Mouse (Mus musculus): ENCODE measurements around the gene Ube2cbp. TPM values are rescaled to one million over a fixed set of nuclear protein-coding genes. Genes with fewer than 3 reads are reported as not detected.

Gene Ube2cbp
- polyA plus RNA-seq, 1 experiment from 2014 or later = 6.5 TPM

GRCm38 (mm10) chr9:86369208-86369607 lies 95.5 kb downstream of the Ube2cbp start:
- WGBS = 81% methylated on average over 4 of the region's 4 CpGs
- Histone ChIP-seq H3K27me3 (ENCODE audit: control insufficient read depth, insufficient read depth, low read length) (no peaks in the 10 kb centered on the region), H3K4me3 (ENCODE audit: low read depth, low read length) (no peak overlapping the region), H3K9ac (ENCODE audit: low read length) (no peak overlapping the region), H3K27ac (ENCODE audit: low read depth, low read length) (no peak overlapping the region), H3K4me2 (ENCODE audit: low read depth, low read length, severe bottlenecking) (no peak overlapping the region), H3K36me3 (ENCODE audit: control insufficient read depth, insufficient read depth, low read length) (no peaks in the 10 kb centered on the region), H3K4me1 (replicated peaks; ENCODE audit: control insufficient read depth, insufficient read depth, low read length) (no peaks in the 10 kb centered on the region), H3K9me3 (ENCODE audit: control insufficient read depth, low read length) (no peaks in the 10 kb centered on the region)
- ATAC-seq (replicated peaks; ENCODE audit: low FRiP score) (no peak), DNase-seq (ENCODE audit: low spot score) (no peak)

GRCm38 (mm10) chr9:86360536-86360935 lies 104.2 kb downstream of the Ube2cbp start:
- Histone ChIP-seq H3K27me3 (ENCODE audit: control insufficient read depth, insufficient read depth, low read length) (no peaks in the 10 kb centered on the region), H3K4me2 (ENCODE audit: low read depth, low read length, severe bottlenecking) (no peak overlapping the region), H3K27ac (ENCODE audit: low read depth, low read length) (no peak overlapping the region), H3K4me1 (replicated peaks; ENCODE audit: control insufficient read depth, insufficient read depth, low read length) (no peaks in the 10 kb centered on the region), H3K9ac (ENCODE audit: low read length) (no peak overlapping the region), H3K4me3 (ENCODE audit: low read depth, low read length) (no peak overlapping the region), H3K9me3 (ENCODE audit: control insufficient read depth, low read length) (no peaks in the 10 kb centered on the region), H3K36me3 (ENCODE audit: control insufficient read depth, insufficient read depth, low read length) (no peaks in the 10 kb centered on the region)
- 88% methylated on average over 9 of the region's 9 CpGs for WGBS
- no peak for DNase-seq (ENCODE audit: low spot score)
- ATAC-seq (replicated peaks; ENCODE audit: low FRiP score) = no peak

DNA sequence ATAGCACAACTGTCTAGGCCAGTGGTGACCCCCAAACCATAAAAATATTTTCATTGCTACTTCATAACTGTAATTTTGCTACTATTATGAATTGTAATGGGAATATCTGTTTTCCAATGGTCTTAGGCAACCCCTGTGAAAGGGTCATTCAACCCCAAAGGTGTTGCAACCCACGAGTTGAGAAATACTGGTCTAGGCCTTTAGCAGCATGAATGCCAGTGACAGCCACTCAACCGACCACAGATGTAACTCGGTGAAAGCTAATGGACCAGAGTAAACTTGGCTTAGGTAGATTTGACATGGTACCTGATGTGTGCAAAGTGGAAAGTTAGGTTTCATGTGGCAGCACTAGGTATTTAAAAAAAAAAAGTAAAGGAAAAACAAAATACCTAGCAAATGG lies 108.9 kb downstream of the Ube2cbp start:
- no peaks in the 10 kb centered on the region for H3K36me3 ChIP-seq (ENCODE audit: control insufficient read depth, insufficient read depth, low read length)
- H3K4me1 ChIP-seq (replicated peaks; ENCODE audit: control insufficient read depth, insufficient read depth, low read length) = no peaks in the 10 kb centered on the region
- no peak for ATAC-seq (replicated peaks; ENCODE audit: low FRiP score)
- H3K4me2 ChIP-seq (ENCODE audit: low read depth, low read length, severe bottlenecking) = no peak overlapping the region
- H3K27me3 ChIP-seq (ENCODE audit: control insufficient read depth, insufficient read depth, low read length) = no peaks in the 10 kb centered on the region
- H3K27ac ChIP-seq (ENCODE audit: low read depth, low read length) = no peak overlapping the region
- H3K4me3 ChIP-seq (ENCODE audit: low read depth, low read length) = no peak overlapping the region
- 77% methylated on average over 3 of the region's 3 CpGs for WGBS
- no peak for DNase-seq (ENCODE audit: low spot score)
- H3K9ac ChIP-seq (ENCODE audit: low read length) = no peak overlapping the region
- no peaks in the 10 kb centered on the region for H3K9me3 ChIP-seq (ENCODE audit: control insufficient read depth, low read length)

DNA sequence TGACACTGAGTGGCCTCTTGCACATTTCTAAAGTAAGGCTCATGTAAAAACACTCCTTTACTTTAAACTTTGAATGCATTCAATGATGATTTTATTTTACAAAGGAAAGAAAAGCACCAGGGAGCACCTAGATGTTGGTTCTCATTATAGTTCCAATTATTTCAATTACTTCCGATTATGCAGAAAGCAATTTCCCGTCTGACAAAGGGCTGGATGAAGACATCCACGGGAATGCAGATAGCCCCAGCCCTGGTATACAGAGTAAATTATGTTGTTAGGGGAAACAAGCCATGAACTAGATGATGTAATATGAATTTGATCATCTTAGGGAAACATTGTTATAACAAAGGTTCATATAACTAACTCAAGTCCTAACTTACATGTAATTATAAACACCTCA lies 113.3 kb downstream of the Ube2cbp start:
- 58% methylated on average over 3 of the region's 3 CpGs for WGBS
- H3K36me3 ChIP-seq (ENCODE audit: control insufficient read depth, insufficient read depth, low read length) = no peaks in the 10 kb centered on the region
- H3K27me3 ChIP-seq (ENCODE audit: control insufficient read depth, insufficient read depth, low read length) = no peaks in the 10 kb centered on the region
- H3K4me3 ChIP-seq (ENCODE audit: low read depth, low read length) = no peak overlapping the region
- no peak for DNase-seq (ENCODE audit: low spot score)
- no peak overlapping the region for H3K9ac ChIP-seq (ENCODE audit: low read length)
- no peaks in the 10 kb centered on the region for H3K4me1 ChIP-seq (replicated peaks; ENCODE audit: control insufficient read depth, insufficient read depth, low read length)
- no peak overlapping the region for H3K27ac ChIP-seq (ENCODE audit: low read depth, low read length)
- no peaks in the 10 kb centered on the region for H3K9me3 ChIP-seq (ENCODE audit: control insufficient read depth, low read length)
- ATAC-seq (replicated peaks; ENCODE audit: low FRiP score) = no peak
- H3K4me2 ChIP-seq (ENCODE audit: low read depth, low read length, severe bottlenecking) = no peak overlapping the region

DNA sequence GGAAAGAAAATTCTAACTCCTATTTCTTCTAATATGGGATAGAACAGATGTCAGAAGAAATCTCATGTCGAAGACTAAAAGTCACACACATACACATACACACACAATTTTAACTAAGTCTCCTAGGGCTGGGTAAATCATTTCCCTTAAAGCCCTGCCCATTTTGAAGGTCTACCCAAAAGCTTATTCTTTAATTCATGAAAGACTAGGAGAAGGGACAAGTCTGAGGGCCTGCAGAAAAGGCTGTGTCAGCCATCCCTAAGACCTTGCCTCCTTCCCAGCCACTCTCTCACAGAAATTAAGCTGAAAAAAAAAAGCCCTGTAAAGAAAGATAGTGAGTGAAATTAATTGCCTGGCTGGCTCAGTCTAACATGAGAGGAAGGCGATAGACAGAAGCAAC lies 128.0 kb downstream of the Ube2cbp start:
- DNase-seq (ENCODE audit: low spot score) (no peak), ATAC-seq (replicated peaks; ENCODE audit: low FRiP score) (no peak)
- no peak overlapping the region for H3K4me3 ChIP-seq (ENCODE audit: low read depth, low read length)
- H3K27ac ChIP-seq (ENCODE audit: low read depth, low read length) = no peak overlapping the region
- WGBS = 68% methylated on average over 2 of the region's 2 CpGs
- H3K27me3 ChIP-seq (ENCODE audit: control insufficient read depth, insufficient read depth, low read length) = no peaks in the 10 kb centered on the region
- H3K9ac ChIP-seq (ENCODE audit: low read length) = no peak overlapping the region
- H3K4me2 ChIP-seq (ENCODE audit: low read depth, low read length, severe bottlenecking) = no peak overlapping the region
- no peaks in the 10 kb centered on the region for H3K9me3 ChIP-seq (ENCODE audit: control insufficient read depth, low read length)
- no peaks in the 10 kb centered on the region for H3K36me3 ChIP-seq (ENCODE audit: control insufficient read depth, insufficient read depth, low read length)
- H3K4me1 ChIP-seq (replicated peaks; ENCODE audit: control insufficient read depth, insufficient read depth, low read length) = 0 out of 2 replicates have a peak, but pooled peaks cover 3% of the 10 kb centered on the region

DNA sequence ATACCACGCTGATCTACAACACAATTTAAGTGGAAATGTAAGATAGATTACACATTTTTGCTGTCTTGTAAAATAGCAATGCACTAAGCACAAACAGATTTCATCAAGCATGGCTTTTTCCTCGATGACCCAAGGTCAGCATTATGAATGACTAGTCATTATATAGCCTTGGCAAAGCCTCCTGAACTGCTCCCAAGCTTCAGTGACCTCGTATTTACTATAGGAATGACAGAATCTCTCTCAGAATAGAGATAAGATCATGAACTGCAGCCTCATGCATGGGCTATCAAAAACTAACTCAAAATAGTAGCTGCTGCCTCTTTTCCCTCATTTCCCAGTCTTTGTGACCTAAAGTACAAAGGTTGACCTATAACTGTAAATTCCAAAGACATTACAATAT lies 128.4 kb downstream of the Ube2cbp start:
- 0 out of 2 replicates have a peak, but pooled peaks cover 3% of the 10 kb centered on the region for H3K4me1 ChIP-seq (replicated peaks; ENCODE audit: control insufficient read depth, insufficient read depth, low read length)
- no peaks in the 10 kb centered on the region for H3K36me3 ChIP-seq (ENCODE audit: control insufficient read depth, insufficient read depth, low read length)
- no peaks in the 10 kb centered on the region for H3K9me3 ChIP-seq (ENCODE audit: control insufficient read depth, low read length)
- 74% methylated on average over 3 of the region's 3 CpGs for WGBS
- no peak overlapping the region for H3K9ac ChIP-seq (ENCODE audit: low read length)
- DNase-seq (ENCODE audit: low spot score) (no peak), ATAC-seq (replicated peaks; ENCODE audit: low FRiP score) (no peak)
- H3K27ac ChIP-seq (ENCODE audit: low read depth, low read length) = no peak overlapping the region
- no peak overlapping the region for H3K4me3 ChIP-seq (ENCODE audit: low read depth, low read length)
- no peak overlapping the region for H3K4me2 ChIP-seq (ENCODE audit: low read depth, low read length, severe bottlenecking)
- no peaks in the 10 kb centered on the region for H3K27me3 ChIP-seq (ENCODE audit: control insufficient read depth, insufficient read depth, low read length)

DNA sequence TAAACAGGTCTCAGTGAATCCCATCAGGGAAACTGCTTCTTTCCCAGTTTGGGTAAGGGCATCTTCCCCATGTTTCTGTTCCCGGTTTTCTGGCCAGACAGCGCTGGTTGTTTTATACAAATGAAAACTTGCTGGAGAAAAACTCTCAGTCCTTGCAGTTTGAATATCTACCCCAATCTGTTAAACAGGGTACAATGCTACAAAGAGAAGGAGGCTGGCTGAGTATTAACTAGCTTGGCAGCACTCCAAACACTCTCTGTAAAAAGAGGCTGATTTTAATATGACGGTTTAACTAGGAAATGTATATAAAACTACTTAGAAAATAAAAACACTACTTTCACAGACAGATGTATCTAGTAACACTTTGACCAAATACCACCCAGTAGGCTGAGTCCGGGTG lies 129.2 kb downstream of the Ube2cbp start:
- Histone ChIP-seq H3K27me3 (ENCODE audit: control insufficient read depth, insufficient read depth, low read length) (no peaks in the 10 kb centered on the region), H3K9ac (ENCODE audit: low read length) (no peak overlapping the region), H3K36me3 (ENCODE audit: control insufficient read depth, insufficient read depth, low read length) (no peaks in the 10 kb centered on the region), H3K9me3 (ENCODE audit: control insufficient read depth, low read length) (no peaks in the 10 kb centered on the region), H3K27ac (ENCODE audit: low read depth, low read length) (no peak overlapping the region), H3K4me3 (ENCODE audit: low read depth, low read length) (no peak overlapping the region), H3K4me2 (ENCODE audit: low read depth, low read length, severe bottlenecking) (no peak overlapping the region), H3K4me1 (replicated peaks; ENCODE audit: control insufficient read depth, insufficient read depth, low read length) (peaks cover 3% of the 10 kb centered on the region; the same call in 1 of the 2 replicates)
- WGBS = 79% methylated on average over 4 of the region's 4 CpGs
- no peak for DNase-seq (ENCODE audit: low spot score)
- ATAC-seq (replicated peaks; ENCODE audit: low FRiP score) = no peak

DNA sequence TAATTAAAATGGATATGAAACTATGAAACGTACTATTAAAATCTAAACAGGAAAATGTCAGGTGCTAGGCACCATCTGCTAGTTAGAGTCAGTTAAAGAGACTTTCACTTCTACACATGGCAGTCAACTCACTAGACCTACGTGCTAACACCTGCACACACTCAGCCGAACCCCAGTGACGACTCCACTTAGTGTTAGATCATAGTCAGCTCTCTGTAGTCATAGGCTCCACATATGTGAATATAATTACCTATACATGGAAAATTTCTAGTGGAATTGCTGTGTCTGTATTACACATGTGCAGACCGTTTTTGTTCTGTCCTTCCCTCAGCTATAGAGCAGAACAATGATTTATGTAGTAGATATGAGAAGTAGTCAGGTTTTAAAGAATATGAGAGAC lies 130.4 kb downstream of the Ube2cbp start:
- WGBS = 93% methylated on average over 5 of the region's 5 CpGs
- ATAC-seq (replicated peaks; ENCODE audit: low FRiP score) (no peak), DNase-seq (ENCODE audit: low spot score) (no peak)
- Histone ChIP-seq H3K36me3 (ENCODE audit: control insufficient read depth, insufficient read depth, low read length) (no peaks in the 10 kb centered on the region), H3K4me2 (ENCODE audit: low read depth, low read length, severe bottlenecking) (no peak overlapping the region), H3K4me3 (ENCODE audit: low read depth, low read length) (no peak overlapping the region), H3K27me3 (ENCODE audit: control insufficient read depth, insufficient read depth, low read length) (no peaks in the 10 kb centered on the region), H3K4me1 (replicated peaks; ENCODE audit: control insufficient read depth, insufficient read depth, low read length) (peaks cover 3% of the 10 kb centered on the region; the same call in 1 of the 2 replicates), H3K9ac (ENCODE audit: low read length) (no peak overlapping the region), H3K27ac (ENCODE audit: low read depth, low read length) (no peak overlapping the region), H3K9me3 (ENCODE audit: control insufficient read depth, low read length) (no peaks in the 10 kb centered on the region)

DNA sequence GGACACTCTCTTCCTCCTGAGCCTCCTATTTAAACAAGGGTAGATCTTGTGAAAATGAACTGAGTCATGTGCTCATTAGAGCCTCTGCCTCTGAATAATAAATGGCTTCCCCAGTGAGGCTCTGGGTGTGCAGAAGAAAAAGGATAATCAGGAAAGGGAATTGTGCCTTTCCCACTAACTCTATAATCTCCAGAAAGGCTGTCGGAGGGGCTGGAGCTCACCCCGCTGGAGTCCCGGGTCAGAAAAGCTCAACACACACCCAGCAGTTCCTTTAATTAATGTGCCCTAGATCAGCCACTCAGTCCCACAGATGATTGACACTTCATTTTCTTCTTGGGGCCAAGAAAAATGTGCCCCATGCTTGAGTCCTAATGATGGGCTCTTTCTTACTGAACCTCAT lies 134.2 kb downstream of the Ube2cbp start:
- Histone ChIP-seq H3K4me3 (ENCODE audit: low read depth, low read length) (no peak overlapping the region), H3K9me3 (ENCODE audit: control insufficient read depth, low read length) (no peaks in the 10 kb centered on the region), H3K36me3 (ENCODE audit: control insufficient read depth, insufficient read depth, low read length) (no peaks in the 10 kb centered on the region), H3K27ac (ENCODE audit: low read depth, low read length) (no peak overlapping the region), H3K27me3 (ENCODE audit: control insufficient read depth, insufficient read depth, low read length) (no peaks in the 10 kb centered on the region), H3K9ac (ENCODE audit: low read length) (no peak overlapping the region), H3K4me2 (ENCODE audit: low read depth, low read length, severe bottlenecking) (no peak overlapping the region), H3K4me1 (replicated peaks; ENCODE audit: control insufficient read depth, insufficient read depth, low read length) (peaks cover 2% of the 10 kb centered on the region)
- ATAC-seq (replicated peaks; ENCODE audit: low FRiP score) (peak; percentile 63), DNase-seq (ENCODE audit: low spot score) (no peak)
- 37% methylated on average over 3 of the region's 3 CpGs for WGBS

All from forebrain, embryonic 11.5 days (tissue).